Mouse (Mus musculus) forebrain, embryonic 10.5 days (tissue): Measurements from ENCODE around the gene Nploc4. TPM values are rescaled to one million over a fixed set of nuclear protein-coding genes. Genes with fewer than 3 reads are reported as not detected.

Source experiments
- DNase-seq: peaks from one replicate; pipeline ENCODE4 v3.0.0-alpha.2; 2017; ENCODE audit warnings: low spot score; ENCODE audit errors: extremely low spot score
- H3K27ac ChIP-seq: fragments of 300-500 bp; sonication (generic); 2 replicates; pipeline ENCODE4 v1.5.1; 2016; ENCODE audit warnings: mild to moderate bottlenecking
- H3K27me3 ChIP-seq: fragments of 300-500 bp; sonication (generic); 2 replicates; pipeline ENCODE4 v1.6.1; 2016; ENCODE audit warnings: mild to moderate bottlenecking; ENCODE audit not compliant: poor library complexity, severe bottlenecking
- H3K36me3 ChIP-seq: fragments of 300-500 bp; sonication (generic); replicated peaks from 2 replicates; pipeline ENCODE4 v1.6.1; 2016; ENCODE audit warnings: mild to moderate bottlenecking, moderate library complexity
- H3K4me1 ChIP-seq: fragments of 300-500 bp; sonication (generic); 2 replicates; pipeline ENCODE4 v1.6.1; 2016
- H3K4me3 ChIP-seq: fragments of 300-500 bp; sonication (generic); 2 replicates; pipeline ENCODE4 v1.5.1; 2016; ENCODE audit warnings: mild to moderate bottlenecking, moderate library complexity
- H3K9me3 ChIP-seq: fragments of 300-500 bp; sonication (generic); 2 replicates; pipeline ENCODE4 v1.6.1; 2016; ENCODE audit warnings: mild to moderate bottlenecking, moderate library complexity
- WGBS: fragments of 180-500 bp; shearing (Covaris S2); methylation state at CpG from one replicate; pipeline ENCODE4 v1.1.7; 2016; 5-methylcytosine and 5-hydroxymethylcytosine counted together
- polyA plus RNA-seq: library from polyadenylated mRNA; unstranded; fragments of >200 nt; fragmentation: Nextera tagmentation; extraction: Ambion mirVana; gene quantifications from 2 replicates; pipeline ENCODE4 v1.2.1, GENCODE M21; 2016

Nploc4 gene
- 45.9 and 46.9 TPM in 2 replicates for polyA plus RNA-seq

- Histone ChIP-seq H3K4me1 (peaks cover 17% of the 10 kb centered on the region), H3K27me3 (no peaks in the 10 kb centered on the region), H3K27ac (peak within 1 kb of the TSS; percentile 97), H3K9me3 (no peaks in the 10 kb centered on the region), H3K4me3 (peak within 1 kb of the TSS; percentile 91), H3K36me3 (peaks cover 37% of the 10 kb centered on the region)
- WGBS, result under 1% methylated on average over 76 of the region's 77 CpGs
- peak; percentile 93 for DNase-seq
Measured at GRCm38 (mm10) chr11:120437152-120437856, at the start of gene Nploc4. Gene Nploc4, minus strand, starts transcription at chr11:120437708.

GRCm38 (mm10) chr11:120485251-120485650, 47.7 kb upstream of the Nploc4 start:
- Histone ChIP-seq H3K27ac (peak overlapping the region; percentile 97), H3K9me3 (no peaks in the 10 kb centered on the region), H3K27me3 (no peaks in the 10 kb centered on the region), H3K4me1 (peaks cover 40% of the 10 kb centered on the region), H3K36me3 (peaks cover 85% of the 10 kb centered on the region), H3K4me3 (peak overlapping the region; percentile 99)
- WGBS, result 12% methylated on average over 10 of the region's 10 CpGs
- DNase-seq, result no peak

- H3K36me3 ChIP-seq, result peaks cover 85% of the 10 kb centered on the region
- peak; percentile 91 for DNase-seq
- peak within 1 kb of the TSS; percentile 97 for H3K27ac ChIP-seq
- H3K4me3 ChIP-seq, result peak within 1 kb of the TSS; percentile 99
- H3K4me1 ChIP-seq, result peaks cover 32% of the 10 kb centered on the region
- no peaks in the 10 kb centered on the region for H3K27me3 ChIP-seq
- WGBS, result 1% methylated on average over 60 of the region's 60 CpGs
- H3K9me3 ChIP-seq, result no peaks in the 10 kb centered on the region
Measured at GRCm38 (mm10) chr11:120484265-120484981, 46.9 kb upstream of the Nploc4 start, which contains the start of gene Mrpl12. Gene Mrpl12, plus strand, starts transcription at chr11:120484613.

- peaks cover 85% of the 10 kb centered on the region for H3K36me3 ChIP-seq
- no peaks in the 10 kb centered on the region for H3K9me3 ChIP-seq
- peak overlapping the region; percentile 99 for H3K4me3 ChIP-seq
- DNase-seq, result no peak
- 91% methylated on average over 7 of the region's 7 CpGs for WGBS
- peak overlapping the region; percentile 97 for H3K27ac ChIP-seq
- peaks cover 28% of the 10 kb centered on the region for H3K4me1 ChIP-seq
- no peaks in the 10 kb centered on the region for H3K27me3 ChIP-seq
Measured at GRCm38 (mm10) chr11:120483448-120483934, 46.0 kb upstream of the Nploc4 start.

- no peaks in the 10 kb centered on the region for H3K27me3 ChIP-seq
Measured at GRCm38 (mm10) chr11:120472052-120472451, 34.5 kb upstream of the Nploc4 start.

GRCm38 (mm10) chr11:120467736-120468092, 30.2 kb upstream of the Nploc4 start:
- peaks cover 69% of the 10 kb centered on the region for H3K36me3 ChIP-seq
- peak overlapping the region; percentile 89 for H3K27ac ChIP-seq
- DNase-seq, result no peak
- H3K9me3 ChIP-seq, result no peaks in the 10 kb centered on the region
- H3K4me1 ChIP-seq, result peaks cover 27% of the 10 kb centered on the region
- WGBS, result under 1% methylated on average over 33 of the region's 33 CpGs
- H3K4me3 ChIP-seq, result peak overlapping the region; percentile 68
- no peaks in the 10 kb centered on the region for H3K27me3 ChIP-seq

More at GRCm38 (mm10) chr11:120472052-120472451, 34.5 kb upstream of the Nploc4 start:
- peaks cover 80% of the 10 kb centered on the region for H3K36me3 ChIP-seq
- WGBS, result 94% methylated on average over 6 of the region's 6 CpGs
- H3K27ac ChIP-seq, result no peak overlapping the region
- DNase-seq, result no peak
- H3K4me3 ChIP-seq, result no peak overlapping the region
- H3K9me3 ChIP-seq, result no peaks in the 10 kb centered on the region
- H3K4me1 ChIP-seq, result peaks cover 11% of the 10 kb centered on the region

- H3K4me3 ChIP-seq, result peak within 1 kb of the TSS; percentile 68
- H3K27ac ChIP-seq, result peak within 1 kb of the TSS; percentile 89
- no peaks in the 10 kb centered on the region for H3K27me3 ChIP-seq
- WGBS, result under 1% methylated on average over 54 of the region's 54 CpGs
- H3K4me1 ChIP-seq, result peaks cover 27% of the 10 kb centered on the region
- H3K9me3 ChIP-seq, result no peaks in the 10 kb centered on the region
- DNase-seq, result peak; percentile 99
- peaks cover 69% of the 10 kb centered on the region for H3K36me3 ChIP-seq
Measured at GRCm38 (mm10) chr11:120467051-120467735, 29.7 kb upstream of the Nploc4 start, which contains the start of gene Arl16. Gene Arl16, minus strand, starts transcription at chr11:120467607.

- 95% methylated on average over 4 of the region's 4 CpGs for WGBS
Measured at GRCm38 (mm10) chr11:120465521-120465920, 28.0 kb upstream of the Nploc4 start.

GRCm38 (mm10) chr11:120464365-120464764, 26.9 kb upstream of the Nploc4 start:
- no peak overlapping the region for H3K27ac ChIP-seq
- H3K36me3 ChIP-seq, result peaks cover 69% of the 10 kb centered on the region
- H3K4me3 ChIP-seq, result no peak overlapping the region
- DNase-seq, result no peak
- H3K9me3 ChIP-seq, result no peaks in the 10 kb centered on the region
- 89% methylated on average over 5 of the region's 5 CpGs for WGBS
- H3K27me3 ChIP-seq, result no peaks in the 10 kb centered on the region
- peaks cover 29% of the 10 kb centered on the region for H3K4me1 ChIP-seq

More at GRCm38 (mm10) chr11:120465521-120465920, 28.0 kb upstream of the Nploc4 start:
- DNase-seq, result no peak
- no peaks in the 10 kb centered on the region for H3K9me3 ChIP-seq
- H3K4me3 ChIP-seq, result peak overlapping the region; percentile 68
- no peaks in the 10 kb centered on the region for H3K27me3 ChIP-seq
- H3K27ac ChIP-seq, result no peak overlapping the region
- H3K4me1 ChIP-seq, result peaks cover 27% of the 10 kb centered on the region
- peaks cover 69% of the 10 kb centered on the region for H3K36me3 ChIP-seq

GRCm38 (mm10) chr11:120463536-120463935, 26.0 kb upstream of the Nploc4 start:
- H3K4me3 ChIP-seq, result no peak overlapping the region
- WGBS, result 91% methylated on average over 2 of the region's 2 CpGs
- no peaks in the 10 kb centered on the region for H3K27me3 ChIP-seq
- H3K27ac ChIP-seq, result no peak overlapping the region
- H3K4me1 ChIP-seq, result peaks cover 34% of the 10 kb centered on the region
- DNase-seq, result no peak
- H3K36me3 ChIP-seq, result peaks cover 72% of the 10 kb centered on the region
- H3K9me3 ChIP-seq, result no peaks in the 10 kb centered on the region

- no peaks in the 10 kb centered on the region for H3K9me3 ChIP-seq
- H3K4me1 ChIP-seq, result peaks cover 30% of the 10 kb centered on the region
- H3K27me3 ChIP-seq, result no peaks in the 10 kb centered on the region
- peak overlapping the region; percentile 92; the same call in 1 of the 2 replicates for H3K27ac ChIP-seq
- peaks cover 67% of the 10 kb centered on the region for H3K36me3 ChIP-seq
- DNase-seq, result no peak
- 75% methylated on average over 6 of the region's 6 CpGs for WGBS
- peak overlapping the region; percentile 79 for H3K4me3 ChIP-seq
Measured at GRCm38 (mm10) chr11:120458847-120459597, 21.5 kb upstream of the Nploc4 start.
